In the genomic region with DNA sequence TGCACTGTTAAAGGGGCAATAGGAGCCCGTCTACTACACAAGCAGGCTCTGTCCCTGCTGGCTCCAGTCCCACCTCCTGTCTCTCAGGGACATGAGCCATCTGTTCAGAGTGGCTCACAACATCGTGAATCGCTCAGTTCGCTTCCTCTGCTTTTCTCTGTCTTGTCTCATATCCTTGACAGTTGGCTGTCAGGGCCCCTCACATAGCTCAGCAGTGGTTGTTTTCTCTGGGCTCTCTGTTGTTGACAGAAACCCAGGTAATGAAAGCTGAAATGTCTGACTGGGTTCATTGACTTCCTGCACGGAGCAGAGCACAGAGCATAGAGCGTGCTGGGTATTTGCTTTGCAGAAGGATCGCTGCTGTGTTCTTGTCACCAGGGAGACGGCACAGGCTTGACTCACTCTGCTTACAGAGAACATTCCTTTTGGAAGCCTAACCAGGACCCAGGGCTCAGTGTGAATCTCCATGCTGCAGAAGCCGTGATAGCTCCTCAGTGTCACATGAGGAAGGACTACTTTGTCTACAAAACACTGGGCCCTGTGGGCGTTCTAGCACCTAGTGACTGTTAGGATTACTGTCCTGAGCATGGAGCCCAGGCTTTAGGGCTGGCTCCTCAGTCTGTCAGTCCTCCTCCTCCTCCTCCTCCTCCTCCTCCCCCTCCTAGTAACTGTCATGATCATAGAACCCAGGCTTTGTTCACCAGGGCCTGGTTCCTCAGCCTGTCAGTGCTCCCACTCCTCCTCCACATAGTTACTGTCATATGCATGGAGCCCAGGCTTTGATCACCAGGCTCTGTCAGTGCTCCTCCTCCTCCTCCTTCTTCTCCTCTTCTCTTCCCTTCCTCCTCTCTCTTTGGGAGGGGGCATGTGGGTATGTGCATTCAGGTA, we compare ENCODE assay signal across 8 mouse cellular contexts.
DNase-seq lines count a peak whose midpoint lies in the region; ATAC-seq lines count a peak whose summit lies in the region.

No protein-coding gene starts in this region.

- no peaks in the 10 kb centered on the region for H3K9me3 ChIP-seq in embryonic facial prominence, embryonic 10.5 days
- no peaks in the 10 kb centered on the region for H3K9me3 ChIP-seq in heart, embryonic 14.5 days (ENCODE audit: control insufficient read depth, low read length)
- no peaks in the 10 kb centered on the region for H3K9me3 ChIP-seq in kidney, embryonic 16.5 days (ENCODE audit: low read length)
- no peaks in the 10 kb centered on the region for H3K9me3 ChIP-seq in limb, embryonic 15.5 days

- no peaks in the 10 kb centered on the region for H3K36me3 ChIP-seq in embryonic facial prominence, embryonic 10.5 days (replicated peaks)
- no peaks in the 10 kb centered on the region for H3K36me3 ChIP-seq in heart, embryonic 14.5 days (ENCODE audit: control insufficient read depth, insufficient read depth, low read length)
- H3K36me3 ChIP-seq in kidney, embryonic 16.5 days (ENCODE audit: insufficient read depth, low read length) = no peaks in the 10 kb centered on the region
- H3K36me3 ChIP-seq in limb, embryonic 15.5 days = no peaks in the 10 kb centered on the region

- H3K4me2 ChIP-seq in heart, embryonic 14.5 days (ENCODE audit: low read length) = peak overlapping the region; percentile 45
- H3K4me2 ChIP-seq in kidney, embryonic 16.5 days (replicated peaks; ENCODE audit: low read depth, low read length) = peak overlapping the region; percentile 21; the same call in 1 of the 2 replicates
- no peak overlapping the region for H3K4me2 ChIP-seq in limb, embryonic 15.5 days

- H3K27me3 ChIP-seq in embryonic facial prominence, embryonic 10.5 days (replicated peaks; ENCODE audit: low read depth, poor library complexity, severe bottlenecking) = no peaks in the 10 kb centered on the region
- no peaks in the 10 kb centered on the region for H3K27me3 ChIP-seq in heart, embryonic 14.5 days (ENCODE audit: control insufficient read depth, insufficient read depth, low read length)
- no peaks in the 10 kb centered on the region for H3K27me3 ChIP-seq in kidney, embryonic 16.5 days (ENCODE audit: insufficient read depth, low read length)
- H3K27me3 ChIP-seq in limb, embryonic 15.5 days = no peaks in the 10 kb centered on the region

- 60% methylated on average over 10 of the region's 10 CpGs for WGBS in embryonic facial prominence, embryonic 10.5 days
- 8% methylated on average over 10 of the region's 10 CpGs for WGBS in heart, embryonic 14.5 days
- 9% methylated on average over 10 of the region's 10 CpGs for WGBS in kidney, embryonic 16.5 days
- WGBS in limb, embryonic 15.5 days = 41% methylated on average over 10 of the region's 10 CpGs

- peak overlapping the region; percentile 41; the same call in 1 of the 2 replicates for H3K9ac ChIP-seq in heart, embryonic 14.5 days (ENCODE audit: low read length)
- peak overlapping the region; percentile 35; the same call in 1 of the 2 replicates for H3K9ac ChIP-seq in kidney, embryonic 16.5 days (replicated peaks; ENCODE audit: low read length)
- H3K9ac ChIP-seq in limb, embryonic 15.5 days = no peak overlapping the region

- H3K4me3 ChIP-seq in embryonic facial prominence, embryonic 10.5 days = no peak overlapping the region
- no peak overlapping the region for H3K4me3 ChIP-seq in heart, embryonic 14.5 days (ENCODE audit: control insufficient read depth in 1 of 2, insufficient read depth in 1 of 2, low read depth in 1 of 2, low read length in 2 of 2)
- no peak overlapping the region for H3K4me3 ChIP-seq in kidney, embryonic 16.5 days (ENCODE audit: low read length)
- H3K4me3 ChIP-seq in limb, embryonic 15.5 days = no peak overlapping the region

- peak; percentile 96 for DNase-seq in brain, adult 2 months (ENCODE audit: low read depth, low spot score)
- peak; percentile 17 for DNase-seq in embryonic facial prominence, embryonic 10.5 days (ENCODE audit: low spot score)
- peak; percentile 19 for DNase-seq in neural tube, embryonic 10.5 days (ENCODE audit: extremely low spot score, low spot score)
- DNase-seq in yolk sac, embryonic 10.5 days (ENCODE audit: low spot score) = peak; percentile 83
- DNase-seq in adipocyte (ENCODE audit: low spot score) = no peak

- peak; percentile 70 for ATAC-seq in heart, embryonic 14.5 days (ENCODE audit: insufficient number of reproducible peaks, insufficient read depth, low FRiP score, low read depth)
- peak; percentile 94 for ATAC-seq in kidney, embryonic 16.5 days (ENCODE audit: low FRiP score, low TSS enrichment)
- ATAC-seq in limb, embryonic 15.5 days (ENCODE audit: insufficient number of reproducible peaks, low FRiP score, low TSS enrichment, low read depth) = peak; percentile 60; the same call in 1 of the 2 replicates

- H3K27ac ChIP-seq in embryonic facial prominence, embryonic 10.5 days (replicated peaks) = peak overlapping the region; percentile 19; the same call in 1 of the 2 replicates
- H3K27ac ChIP-seq in heart, embryonic 14.5 days (replicated peaks in 1 of 2; ENCODE audit: control insufficient read depth in 1 of 2, insufficient read depth in 1 of 2, low read depth in 2 of 2, low read length in 2 of 2) = peak overlapping the region; percentile 67 to 85
- peak overlapping the region; percentile 92 for H3K27ac ChIP-seq in kidney, embryonic 16.5 days (ENCODE audit: low read length)
- H3K27ac ChIP-seq in limb, embryonic 15.5 days = no peak overlapping the region

- H3K4me1 ChIP-seq in embryonic facial prominence, embryonic 10.5 days = 0 out of 2 replicates have a peak, but pooled peaks cover 7% of the 10 kb centered on the region
- H3K4me1 ChIP-seq in heart, embryonic 14.5 days (ENCODE audit: control insufficient read depth in 2 of 2, insufficient read depth in 2 of 2, low read length in 2 of 2) = peaks cover 40 to 53% of the 10 kb centered on the region in 2 experiments
- peaks cover 22% of the 10 kb centered on the region for H3K4me1 ChIP-seq in kidney, embryonic 16.5 days (ENCODE audit: insufficient read depth, low read length)
- H3K4me1 ChIP-seq in limb, embryonic 15.5 days = peaks cover 14% of the 10 kb centered on the region
